Mouse (Mus musculus): ENCODE measurements at regions not wholly inside any gene's neighbourhood (a gene's known extent, or its start where the extent isn't known, plus 50 kb on each side); places are given as distances from the start of the nearest gene placed in this dataset.

GRCm38 (mm10) chr9:87844453-87844852 is 113.4 kb upstream of the Tbx18 start:
- TF ChIP-seq CTCF (IDR thresholded peaks at IDR 0.05; ENCODE audit: borderline replicate concordance, extremely low read depth, insufficient read depth, insufficient read length) (no peak), POLR2A (IDR thresholded peaks at IDR 0.05; ENCODE audit: borderline replicate concordance, extremely low read depth, insufficient read depth, insufficient read length, poor library complexity, severe bottlenecking) (no peak)
